Mouse (Mus musculus) small intestine, adult 10 weeks (tissue): ENCODE measurements around the gene Bdkrb2. TPM values are rescaled to one million over a fixed set of nuclear protein-coding genes. Genes with fewer than 3 reads are reported as not detected.

Source experiments
- polyA plus RNA-seq: library from polyadenylated mRNA; stranded (reverse); fragments of 350-450 nt; fragmentation: Illumina TruSeq; extraction: RNeasy Lipid Tissue Mini Kit (QIAGEN cat#74804); gene quantifications from one replicate; pipeline ENCODE4 v1.2.3, GENCODE M21; 2014; ENCODE audit warnings: low replicate concordance

Gene Bdkrb2
- polyA plus RNA-seq, result 1.7 TPM

GRCm38 (mm10) chr12:105562936-105563680 is at the start of gene Bdkrb2:
Gene Bdkrb2, plus strand, starts transcription at chr12:105563226.

GRCm38 (mm10) chr12:105602581-105603210 is 39.7 kb downstream of the Bdkrb2 start, which contains the start of gene Bdkrb1:
Gene Bdkrb1, plus strand, starts transcription at chr12:105603085.

Other genes starting within 250 kb of the Bdkrb2 start
- gene Tunar, start 229.4 kb upstream of the Bdkrb2 start, polyA plus RNA-seq, result not detected
- gene D430019H16Rik, start 109.4 kb upstream of the Bdkrb2 start, polyA plus RNA-seq, result 0.48 TPM
- gene Bdkrb1, start 39.9 kb downstream of the Bdkrb2 start, polyA plus RNA-seq, result not detected
- 52.7 TPM for gene Gskip, start 121.6 kb downstream of the Bdkrb2 start, polyA plus RNA-seq
- gene Atg2b, start 122.0 kb downstream of the Bdkrb2 start, polyA plus RNA-seq, result 9.9 TPM
- 0.52 TPM for gene Ak7, start 142.8 kb downstream of the Bdkrb2 start, polyA plus RNA-seq
- gene Papola, start 221.5 kb downstream of the Bdkrb2 start, polyA plus RNA-seq, result 485 TPM